Mouse (Mus musculus) gastrocnemius, adult 8-10 months (tissue): ENCODE results near the gene Gm38394. TPM values are rescaled to one million over a fixed set of nuclear protein-coding genes. Genes with fewer than 3 reads are reported as not detected.

Experiments
- DNase-seq, 2 experiments: peaks; one replicate each; pipeline ENCODE4 v3.0.0; 2022; ENCODE audit warnings: low spot score in 2 of 2
- total RNA-seq, 4 experiments: library from RNA; stranded (reverse); gene quantifications; 2 replicates each; pipeline ENCODE4 v1.2.4; 2022

The Gm38394 gene
- total RNA-seq, 4 experiments from 2014 or later, result 25.4 to 32.7 (median 26.1) TPM

DNA sequence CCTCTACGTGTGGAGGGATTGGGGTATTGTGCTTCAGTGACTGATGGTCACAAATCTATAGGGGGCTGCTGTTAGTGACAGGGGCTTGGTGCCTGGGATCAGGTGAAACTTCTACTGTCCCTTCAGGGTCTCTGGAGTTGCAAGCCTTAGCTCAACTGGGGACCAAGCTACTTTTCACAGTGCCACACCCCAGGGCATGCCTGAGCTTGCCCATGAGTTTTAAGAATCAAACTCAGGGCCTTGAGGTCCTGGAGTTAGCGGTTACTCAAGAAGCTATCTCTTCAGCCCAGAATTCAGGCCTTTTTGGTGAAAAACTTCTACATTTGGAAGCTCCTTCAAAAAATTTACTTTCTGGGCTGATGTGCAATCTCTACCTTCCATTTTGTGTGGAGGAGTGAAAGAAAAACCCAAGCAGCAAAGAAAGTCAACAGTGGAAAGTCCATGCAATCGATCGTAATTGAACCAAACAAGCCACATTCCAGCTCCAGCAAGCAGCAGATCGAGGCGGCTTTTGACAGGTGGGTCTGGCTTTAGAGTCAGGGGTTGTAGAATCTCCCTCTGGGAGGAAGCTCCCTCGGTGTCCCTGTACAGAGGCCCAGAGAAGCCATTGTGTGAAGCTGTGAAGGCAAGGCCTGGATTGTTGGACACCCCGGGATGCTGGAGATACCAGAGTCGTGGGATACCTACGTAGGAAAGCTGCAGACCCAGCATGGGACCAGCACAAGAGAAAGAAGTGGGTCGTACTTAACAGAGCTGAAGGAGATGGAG, 3.3 kb upstream of the Gm38394 start:
- DNase-seq, result no peak

DNA sequence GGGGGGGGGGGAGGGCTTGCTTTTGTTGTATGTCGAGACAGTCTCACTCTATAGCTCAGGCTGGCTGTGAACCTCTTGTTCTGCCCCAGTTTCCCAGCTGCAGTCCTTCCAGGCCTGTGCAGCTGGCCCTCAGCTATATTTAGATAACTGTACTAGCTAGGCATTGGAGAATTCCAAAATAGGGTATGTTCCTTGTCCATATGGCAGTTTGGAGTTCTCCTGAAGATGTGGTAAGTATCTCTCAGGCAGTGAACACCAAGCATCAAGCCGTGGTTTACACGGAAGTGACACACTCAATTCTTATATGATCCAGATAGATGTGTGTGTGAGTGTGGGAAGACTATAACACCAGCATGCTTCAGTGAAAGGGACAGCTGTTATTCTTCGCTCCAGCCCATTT, 2.3 kb upstream of the Gm38394 start:
- DNase-seq, result no peak

DNA sequence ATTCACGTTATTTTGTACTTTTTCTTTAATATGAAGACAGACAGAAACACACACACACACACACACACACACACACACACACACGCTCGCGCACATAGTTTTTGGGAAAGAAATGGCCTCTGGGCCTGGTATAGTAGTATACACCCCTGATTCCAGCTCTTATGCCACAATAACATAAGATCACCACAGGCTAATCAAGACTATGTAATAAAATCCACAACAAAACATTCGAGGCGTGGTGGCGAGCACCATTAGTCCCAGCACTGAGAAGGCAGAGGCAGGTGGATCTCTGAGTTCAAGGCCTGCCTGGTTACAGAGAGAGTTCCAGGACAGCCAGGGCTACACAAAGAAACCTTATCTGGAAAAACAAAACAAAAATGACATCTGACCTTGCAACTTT, 1.8 kb upstream of the Gm38394 start:
- no peak for DNase-seq

DNA sequence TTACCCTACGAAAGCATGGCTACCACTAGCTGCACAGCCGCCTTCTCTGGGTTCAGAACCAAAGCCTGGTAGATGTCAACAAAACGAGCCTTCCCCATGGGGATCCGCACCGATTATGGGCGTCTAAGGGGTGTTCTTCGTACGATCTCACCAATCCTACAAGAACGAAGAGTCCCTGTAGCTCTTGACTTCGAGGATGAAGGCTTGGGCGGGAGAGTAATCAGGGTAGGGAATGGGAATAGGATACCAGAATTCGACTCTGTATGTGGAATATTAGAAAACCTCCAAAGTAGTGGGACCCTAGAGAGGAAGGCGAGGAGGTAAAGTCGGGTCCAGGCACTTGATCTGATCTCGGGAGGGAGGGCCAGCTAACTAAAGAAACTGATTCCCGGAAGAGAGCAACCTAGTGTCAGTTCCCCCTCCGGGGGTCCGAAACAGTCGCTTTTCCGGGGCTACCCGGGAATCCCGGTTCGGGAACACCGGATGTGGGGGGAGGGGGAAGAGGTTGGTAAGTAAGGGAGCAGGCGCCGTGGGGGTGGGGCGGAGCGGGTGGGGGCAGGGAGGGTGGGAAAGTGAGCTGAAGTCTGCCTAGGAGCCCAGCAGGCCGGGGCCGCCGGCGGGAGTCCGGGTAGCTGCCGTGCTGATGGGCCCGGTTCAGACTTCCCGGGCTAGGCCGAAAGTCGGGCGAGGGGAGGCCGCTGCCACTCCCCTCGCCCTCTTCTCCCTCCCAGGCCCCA, 484 bp downstream of the Gm38394 start, which contains the start of gene Zbed6:
Gene Zbed6, minus strand, starts transcription at position 420 of the 737 bp plus-strand sequence.
- peak; percentile 33 to 46 for DNase-seq

DNA sequence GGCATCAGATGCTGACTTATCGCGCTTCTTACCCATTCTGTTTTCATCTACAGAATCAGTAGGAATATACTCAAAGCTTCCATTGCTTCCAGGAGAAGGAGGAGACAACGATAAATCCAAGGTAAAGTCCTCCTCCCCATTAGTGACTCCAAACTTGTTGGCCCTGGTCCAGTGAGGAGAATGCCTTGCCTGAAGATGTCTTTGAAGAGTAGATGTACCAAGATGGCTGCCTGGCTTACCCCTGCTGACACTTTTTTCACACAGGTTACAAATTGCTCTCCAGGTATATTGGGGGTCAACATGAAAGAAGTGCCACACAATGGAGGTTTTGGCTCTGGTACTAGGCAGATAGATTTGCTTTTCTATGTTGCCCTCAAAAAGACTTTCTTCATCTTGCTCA, 2.2 kb downstream of the Gm38394 start:
- no peak for DNase-seq

DNA sequence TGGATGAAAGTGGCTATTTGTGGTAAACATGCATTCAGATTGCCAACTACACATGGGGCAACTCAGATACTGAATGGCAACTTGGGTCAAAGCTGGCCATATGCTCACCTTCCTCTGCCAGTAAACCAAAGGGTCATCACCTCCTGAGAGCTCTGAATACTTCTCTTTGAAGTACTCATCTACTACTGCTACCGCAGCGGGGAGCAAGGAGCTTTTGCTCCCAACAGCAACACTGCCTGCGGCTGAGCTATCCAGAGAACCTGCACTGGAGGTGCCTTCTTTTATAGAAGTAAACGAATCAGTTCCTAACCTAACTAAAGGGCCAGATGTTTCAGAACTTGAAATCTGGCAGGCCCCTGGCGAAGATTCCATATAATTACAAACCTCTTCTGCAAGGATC, 4.3 kb downstream of the Gm38394 start:
- no peak for DNase-seq

DNA sequence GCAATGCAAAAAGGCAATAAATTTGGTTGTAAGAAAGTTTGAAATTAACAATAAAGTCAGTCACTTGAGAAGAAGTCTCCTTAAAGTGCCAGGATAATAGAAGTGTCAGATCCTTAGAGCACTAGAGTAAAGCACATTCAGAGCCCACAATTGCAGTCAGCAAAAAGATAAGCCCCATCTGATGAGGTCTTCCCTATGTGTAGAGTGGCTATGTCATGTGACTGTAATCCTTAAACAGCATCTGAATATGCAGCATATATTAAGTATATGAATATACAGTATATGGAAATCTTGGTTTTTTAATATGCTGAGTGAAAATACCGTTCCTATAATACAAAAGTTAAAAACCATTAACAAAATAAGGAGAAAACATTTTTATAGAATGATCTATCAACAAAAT, 8.1 kb downstream of the Gm38394 start:
- no peak for DNase-seq

DNA sequence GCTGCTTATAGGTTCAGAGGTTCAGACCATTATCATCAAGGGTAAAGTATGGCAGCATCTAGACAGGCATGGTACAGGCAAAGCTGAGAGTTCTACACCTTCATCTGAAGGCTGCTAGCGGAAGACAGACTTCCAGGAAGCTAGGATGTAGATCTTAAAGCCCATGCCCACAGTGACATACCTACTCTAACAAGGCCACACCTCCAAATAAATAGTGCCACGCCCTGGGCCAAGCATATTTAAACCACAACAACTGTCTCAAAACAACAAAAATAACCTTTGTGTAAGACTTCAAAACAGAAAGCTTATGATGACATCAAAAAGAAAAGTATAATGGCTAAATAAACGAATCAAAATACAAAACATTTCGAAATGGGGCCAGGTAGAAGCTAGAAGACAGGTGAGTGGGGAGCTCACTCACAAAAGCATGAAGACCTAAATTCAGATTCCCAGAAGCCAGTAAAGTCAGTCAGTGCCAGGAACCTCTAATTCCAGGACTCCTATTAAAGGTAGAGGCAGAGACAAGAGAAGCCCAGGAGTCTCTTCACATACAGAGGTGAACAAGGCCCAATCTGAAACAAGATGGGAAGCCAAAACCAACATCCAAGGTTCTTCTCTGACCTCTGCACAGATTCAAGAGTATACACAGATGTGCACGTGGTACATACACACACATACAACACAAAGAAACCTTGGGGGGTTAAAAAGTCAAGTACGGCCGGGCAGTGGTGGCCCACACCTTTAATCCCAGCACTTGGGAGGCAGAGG, 10.6 kb downstream of the Gm38394 start:
- no peak for DNase-seq

DNA sequence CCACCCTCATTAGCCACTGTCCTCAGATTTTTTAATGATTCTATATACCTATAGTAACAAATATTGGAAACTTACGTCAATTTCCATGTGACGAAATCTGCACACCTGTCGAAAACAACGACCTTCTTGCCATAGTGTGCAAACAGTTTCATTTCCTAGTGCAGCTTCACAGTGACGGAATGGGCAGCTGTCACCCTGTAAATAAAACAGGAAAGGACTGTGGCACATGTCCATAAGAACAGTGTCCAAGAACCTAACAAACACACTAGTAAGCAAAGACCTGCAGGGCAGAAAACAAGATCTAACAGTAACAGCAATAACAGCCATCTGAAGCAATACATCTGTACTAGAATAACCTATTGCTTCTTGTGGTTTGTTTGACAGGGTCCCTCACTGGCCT, 15.5 kb downstream of the Gm38394 start:
- DNase-seq, result no peak

DNA sequence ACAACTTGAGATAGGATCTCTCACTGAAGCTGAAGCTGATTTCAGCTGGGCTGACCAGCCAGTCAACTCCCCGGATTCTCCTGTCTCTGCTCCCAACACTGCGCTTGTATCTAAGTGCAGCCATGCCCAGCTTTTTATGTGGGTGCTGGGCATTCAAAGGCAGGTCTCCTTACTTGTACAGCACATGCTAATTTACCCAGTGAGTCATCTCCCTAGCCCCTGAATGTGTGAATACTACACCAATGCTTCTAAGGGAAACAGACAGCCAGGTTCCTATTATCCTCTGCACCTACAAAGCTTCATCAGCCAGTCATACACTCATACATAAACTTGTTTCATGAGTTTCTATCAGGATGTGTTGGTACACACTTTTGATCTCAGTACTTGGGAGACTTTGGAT, 20.0 kb downstream of the Gm38394 start:
- DNase-seq, result no peak

DNA sequence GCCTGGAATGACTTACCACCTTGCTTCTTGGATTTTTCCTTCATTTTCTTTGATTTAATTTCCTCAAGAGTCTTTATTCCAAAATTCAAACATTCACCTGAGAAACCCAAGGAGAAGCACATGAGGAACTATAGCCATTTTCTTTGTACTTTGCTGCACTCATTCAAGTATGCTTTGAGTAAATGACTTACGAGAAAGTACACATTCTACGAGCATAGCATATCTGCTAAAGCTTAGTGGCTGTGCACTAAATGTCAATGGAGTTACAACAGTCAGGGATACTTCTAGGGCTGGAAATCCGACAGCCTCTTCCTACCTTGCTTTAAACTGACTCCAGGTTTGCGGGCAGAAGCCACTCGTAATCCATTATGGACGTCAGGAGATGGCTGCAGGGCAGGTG, 22.6 kb downstream of the Gm38394 start:
- no peak for DNase-seq

DNA sequence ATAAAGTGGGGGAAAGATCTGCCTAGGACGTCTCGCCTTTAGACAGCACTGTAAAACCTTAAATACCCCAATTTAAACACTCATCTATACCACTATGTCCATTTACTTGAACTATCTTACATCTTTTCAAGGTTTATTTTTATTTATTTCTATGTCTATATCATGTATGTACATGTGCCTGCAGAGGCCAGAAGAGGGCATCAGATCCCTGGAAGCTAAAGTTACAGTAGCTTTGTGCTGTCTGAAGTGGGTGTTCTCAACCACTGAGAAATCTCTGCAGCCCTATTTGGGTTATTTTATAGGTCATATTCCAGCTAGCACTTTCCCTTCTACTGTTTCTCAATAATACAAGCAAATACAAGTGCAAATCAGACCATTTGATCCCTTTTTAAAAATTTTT, 28.9 kb downstream of the Gm38394 start:
- no peak for DNase-seq

DNA sequence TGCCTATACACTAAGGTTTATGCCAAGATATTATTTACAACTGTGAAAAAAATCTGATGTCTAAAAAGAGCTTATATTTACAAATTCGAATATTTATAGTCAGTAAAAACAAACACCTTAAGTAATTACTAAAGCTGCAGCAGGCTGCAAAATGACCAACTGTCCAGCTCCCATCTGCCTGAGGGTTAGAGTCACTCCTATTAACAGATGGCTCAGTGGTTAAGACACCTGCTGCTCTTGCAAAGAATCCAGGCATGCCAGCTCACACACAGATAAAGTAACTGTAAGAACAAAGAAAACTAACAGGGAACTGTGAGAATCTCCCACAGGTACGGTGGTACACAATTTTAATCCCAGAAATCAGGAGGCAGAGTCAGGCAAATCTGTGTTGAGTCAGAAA, 36.1 kb downstream of the Gm38394 start:
- no peak for DNase-seq

DNA sequence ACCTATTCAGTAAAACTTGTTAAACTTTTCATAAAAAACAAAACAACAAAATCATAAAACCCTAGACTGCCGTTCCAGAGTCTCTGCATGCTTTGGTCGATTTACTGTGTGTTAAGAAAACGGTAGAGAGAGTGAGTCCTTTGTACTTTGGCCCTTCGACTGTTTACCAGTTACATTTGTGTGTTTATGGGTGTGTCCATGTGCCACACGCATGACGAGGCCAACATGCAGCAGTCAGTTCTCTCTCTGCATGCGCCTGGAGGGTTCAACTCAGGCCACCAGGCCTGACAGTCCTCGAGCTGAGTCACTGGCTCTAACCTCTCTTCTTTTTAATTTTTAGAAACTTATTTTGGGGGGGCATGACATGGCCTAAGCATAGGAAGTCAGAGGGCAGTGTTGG, 42.8 kb downstream of the Gm38394 start:
- DNase-seq, result no peak

DNA sequence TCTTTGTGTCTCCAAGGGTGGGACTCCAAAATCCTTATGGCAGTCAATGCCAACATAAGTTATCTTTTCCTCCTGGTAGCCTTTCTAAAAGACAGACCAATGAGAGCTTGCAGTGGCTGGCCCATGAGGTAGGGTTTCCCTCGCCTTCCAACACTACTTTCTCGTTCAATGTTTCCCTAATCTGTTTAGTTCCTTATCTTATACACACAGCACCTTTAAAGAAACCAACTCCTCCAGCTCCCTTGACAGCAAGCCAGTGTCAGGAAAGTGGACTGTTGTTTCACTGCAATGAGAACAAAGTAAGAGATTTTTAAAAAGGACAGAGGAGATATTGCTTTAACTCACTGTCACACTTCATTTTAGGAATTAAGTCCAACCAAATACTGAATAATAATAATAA, 43.2 kb downstream of the Gm38394 start:
- DNase-seq, result no peak

DNA sequence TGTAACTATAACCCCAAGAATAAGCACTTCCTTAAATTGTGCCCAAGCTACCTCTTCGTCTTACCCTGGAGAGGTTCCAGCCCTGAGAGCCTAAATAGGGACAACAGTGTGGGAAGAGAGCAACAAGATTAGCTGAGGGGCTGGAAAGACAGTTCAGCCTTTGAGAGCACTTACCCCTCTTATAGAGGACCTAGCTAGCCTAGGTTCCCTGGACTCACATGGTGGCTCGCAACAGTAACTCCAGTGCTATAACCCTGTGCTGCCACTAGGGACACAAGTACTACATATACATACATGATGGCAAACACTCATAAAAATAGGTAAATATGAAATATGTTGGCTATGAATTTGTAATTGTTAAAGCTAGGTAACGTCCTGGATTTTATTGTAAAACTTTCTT, 47.3 kb downstream of the Gm38394 start:
- no peak for DNase-seq

DNA sequence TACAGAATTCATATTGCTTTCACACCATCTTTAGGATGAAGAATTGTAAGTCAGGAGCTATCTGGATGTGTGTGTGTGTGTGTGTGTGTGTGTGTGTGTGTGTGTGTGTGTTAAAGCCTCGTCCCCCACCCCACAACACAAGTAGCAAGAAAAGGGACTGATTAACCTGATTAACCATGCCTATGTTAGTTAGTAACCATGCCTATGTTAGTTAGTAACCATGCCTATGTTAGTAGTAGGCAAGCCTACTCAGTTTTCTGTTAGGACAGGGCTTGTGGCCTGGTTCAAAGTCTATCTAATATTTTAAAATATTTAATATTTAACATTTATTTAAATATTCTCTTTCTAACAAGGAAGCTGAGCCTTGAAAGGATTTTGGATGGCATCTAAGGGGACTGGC, 49.7 kb downstream of the Gm38394 start:
- DNase-seq, result no peak

DNA sequence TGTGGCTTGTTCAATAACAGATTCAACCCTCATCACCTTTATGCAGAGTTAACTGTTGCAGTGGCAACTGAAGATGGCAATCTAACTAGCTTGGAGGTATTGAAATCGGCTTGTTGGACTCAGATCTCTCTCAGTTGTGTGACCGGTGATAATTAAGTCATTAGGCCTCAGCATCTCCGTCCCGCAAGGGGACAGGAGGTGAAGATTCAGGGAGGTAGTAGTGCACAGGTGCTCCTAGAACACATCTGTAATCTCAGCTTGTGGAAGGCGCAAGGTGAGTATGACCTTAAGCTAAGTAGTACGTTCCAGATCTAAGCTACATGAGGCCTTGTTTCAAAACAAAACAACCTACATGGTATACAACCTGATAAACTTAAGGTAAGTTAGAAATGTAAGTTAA, 50.5 kb downstream of the Gm38394 start:
- DNase-seq, result no peak

DNA sequence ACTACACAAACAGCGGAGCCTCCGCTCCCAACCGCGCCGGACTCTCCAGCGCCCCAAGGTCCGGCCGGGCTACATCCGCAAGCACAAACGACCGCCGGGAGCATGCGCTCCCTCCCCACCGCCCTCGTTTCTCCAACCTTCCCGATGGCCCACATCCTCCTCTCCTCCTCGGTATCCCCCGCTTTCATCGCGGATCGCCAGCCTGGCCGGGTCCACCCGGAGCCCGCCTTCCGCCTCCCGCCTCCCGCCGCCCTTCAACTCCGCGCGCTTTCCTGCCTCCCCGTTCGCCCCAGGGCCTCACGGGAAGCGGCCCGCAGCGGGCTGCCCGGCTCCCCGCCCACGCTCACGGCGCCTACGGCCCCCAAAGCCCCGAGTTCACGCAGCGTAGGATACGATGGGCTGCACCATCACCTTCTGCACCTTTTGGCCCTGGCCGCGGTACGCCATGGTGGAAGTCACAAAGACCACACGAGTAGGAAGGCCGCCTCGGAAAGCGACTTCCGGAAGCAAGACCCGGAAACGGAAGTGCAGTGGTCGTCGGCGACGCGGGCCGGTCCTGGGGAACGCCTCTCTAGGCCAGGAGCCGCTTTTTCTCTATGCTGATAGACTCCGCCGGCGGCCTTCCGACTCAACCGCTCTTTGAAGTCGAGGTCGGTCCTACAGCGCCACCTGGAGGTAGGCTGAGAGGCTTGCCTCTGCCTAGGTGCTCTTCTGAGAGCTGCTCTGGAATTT, 51.2 kb downstream of the Gm38394 start, which contains the start of gene Snrpe:
Gene Snrpe, minus strand, starts transcription at position 521 of the 732 bp plus-strand sequence.
- peak; percentile 82 to 90 for DNase-seq

DNA sequence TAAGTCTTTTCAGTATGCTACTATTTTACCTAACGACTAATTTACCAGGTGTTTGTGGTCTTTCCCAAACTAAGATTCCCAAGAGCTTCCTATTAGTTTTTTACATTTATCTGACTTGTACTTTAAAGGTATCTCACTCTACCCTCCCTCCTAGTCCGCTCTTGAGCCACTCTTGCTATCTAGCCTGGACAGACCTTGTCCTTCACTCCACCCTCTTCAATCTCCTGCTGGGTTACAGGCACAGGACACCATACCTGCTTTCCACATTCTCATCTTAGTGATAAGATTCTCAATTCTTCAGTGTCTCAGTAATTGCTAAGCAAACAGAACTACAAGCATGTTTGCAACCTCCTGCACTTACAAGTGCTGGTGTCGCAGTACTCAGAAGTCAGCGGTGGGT, 57.9 kb downstream of the Gm38394 start:
- DNase-seq, result no peak

DNA sequence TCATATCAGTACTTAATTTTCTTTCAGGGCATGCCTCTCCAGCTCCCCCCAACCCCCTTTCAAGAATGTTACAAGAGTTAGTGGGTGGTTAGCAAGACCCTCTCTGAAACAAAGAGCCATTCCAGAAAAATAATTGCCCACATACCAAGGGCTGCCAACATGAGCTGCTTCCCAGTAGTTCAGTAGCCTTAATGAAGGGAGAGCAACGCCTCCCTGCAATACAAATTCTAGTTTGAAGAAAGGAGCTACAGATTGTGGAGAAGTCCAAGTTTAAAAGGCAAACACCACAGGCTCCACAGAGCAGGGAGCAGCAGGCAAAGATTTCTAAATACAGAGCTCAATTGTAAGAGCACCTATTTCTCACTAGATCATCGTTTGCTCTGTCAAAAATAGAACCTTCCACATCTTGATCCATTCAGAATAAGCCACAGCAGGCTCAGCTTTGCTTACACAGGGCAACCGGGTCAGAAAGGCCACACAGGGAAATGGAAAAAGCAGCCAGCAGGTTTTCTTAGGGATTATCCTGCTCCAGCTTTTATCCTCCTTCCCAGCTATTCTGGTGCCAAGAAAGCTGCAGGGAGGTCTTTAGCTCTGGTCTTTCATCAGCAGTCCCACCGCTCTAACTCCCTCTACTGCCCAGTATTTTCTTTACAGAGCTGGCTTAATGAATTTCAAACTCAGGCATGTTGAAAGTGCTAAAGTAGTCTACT, 64.7 kb downstream of the Gm38394 start:
- DNase-seq, result no peak
